Mouse (Mus musculus) right cerebral cortex, adult 2 months (tissue): ENCODE data around the gene Gm37240.
A peak's percentile ranks its signal among the peaks of the same experiment; 100 is the strongest.
"Not testable (repeated sequence)": the region's sequence is repeated elsewhere in the genome, so short reads cannot be mapped to it uniquely, and the experiment has no call there.

Source experiments
- DNase-seq, 2 experiments: peaks; one replicate each; pipeline ENCODE4 v3.0.0; 2021 to 2022; ENCODE audit warnings: low spot score in 2 of 2

Gm37240 gene

DNA sequence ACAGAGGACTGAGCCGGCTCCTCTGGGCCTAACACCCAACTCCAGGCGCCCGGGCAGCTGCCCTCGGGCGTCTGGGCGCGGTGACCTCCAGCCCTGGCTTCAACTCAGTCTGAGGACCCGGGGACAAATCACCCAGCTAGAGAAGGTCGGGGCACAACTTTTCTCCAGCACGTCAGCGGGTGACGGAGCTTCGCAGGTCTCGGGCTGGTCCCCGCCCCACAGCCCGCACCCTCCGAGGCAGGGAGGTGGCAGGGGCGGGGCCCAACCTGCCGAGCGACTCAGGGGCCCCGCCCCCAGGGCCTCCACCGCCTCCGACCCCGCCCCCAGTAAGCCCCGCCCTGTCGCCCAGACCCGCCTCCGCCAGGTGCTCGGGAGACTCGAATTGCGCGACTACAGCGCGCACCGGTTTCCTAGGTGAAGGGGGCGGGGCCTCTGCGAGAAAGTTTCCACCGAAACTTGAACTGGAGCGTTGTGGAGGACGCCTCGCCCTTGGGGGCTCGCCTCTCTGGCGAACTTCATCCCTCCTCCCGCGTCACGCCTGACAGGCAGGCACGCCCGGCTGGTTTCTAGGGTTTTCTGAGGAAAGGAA is at the start of gene Gm37240, which contains the start of gene Glt28d2:
Gene Gm37240, minus strand, starts transcription at position 280 of the 589 bp plus-strand sequence.
Gene Glt28d2, minus strand, starts transcription at position 278 of the 589 bp plus-strand sequence.
- peak; percentile 60 to 64 for DNase-seq

DNA sequence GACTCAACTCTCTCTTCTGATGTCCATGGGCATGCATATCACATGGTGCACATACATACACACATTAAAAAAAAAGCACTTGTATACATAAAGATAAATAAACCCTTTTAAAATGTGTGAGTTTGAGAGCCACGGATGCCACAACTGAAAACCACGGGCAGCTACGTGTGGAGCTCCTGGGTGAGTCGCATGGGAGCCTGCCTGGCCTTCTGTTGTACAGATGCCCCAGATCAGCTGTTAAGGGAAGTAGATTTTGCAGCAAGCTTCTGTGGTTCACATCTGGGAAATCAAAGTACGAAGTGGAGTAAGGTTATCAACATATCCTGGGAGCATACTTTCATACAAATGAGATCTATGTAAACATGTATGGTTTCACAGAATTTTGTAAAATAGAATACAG is 46.3 kb upstream of the Gm37240 start:
- no peak for DNase-seq

DNA sequence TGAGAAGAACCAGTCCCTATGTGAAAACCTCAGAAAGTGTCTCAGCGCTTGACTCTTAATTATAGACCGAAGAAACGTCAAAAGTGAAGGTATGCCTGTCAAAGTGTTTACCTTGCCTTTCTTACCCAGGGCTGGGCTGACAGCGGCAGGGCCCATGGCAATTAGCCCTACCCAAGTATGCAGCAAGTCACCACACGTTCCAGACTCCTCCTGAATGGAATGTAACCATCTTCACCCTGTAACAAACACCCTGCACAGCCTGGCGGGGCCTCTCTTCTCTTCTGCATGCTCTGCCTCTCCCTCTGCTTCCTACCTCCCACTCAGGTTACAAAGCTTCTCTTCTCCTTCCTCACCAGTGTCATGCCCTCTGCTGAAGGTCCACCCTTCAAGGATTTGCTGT is 44.5 kb upstream of the Gm37240 start:
- DNase-seq: no peak

DNA sequence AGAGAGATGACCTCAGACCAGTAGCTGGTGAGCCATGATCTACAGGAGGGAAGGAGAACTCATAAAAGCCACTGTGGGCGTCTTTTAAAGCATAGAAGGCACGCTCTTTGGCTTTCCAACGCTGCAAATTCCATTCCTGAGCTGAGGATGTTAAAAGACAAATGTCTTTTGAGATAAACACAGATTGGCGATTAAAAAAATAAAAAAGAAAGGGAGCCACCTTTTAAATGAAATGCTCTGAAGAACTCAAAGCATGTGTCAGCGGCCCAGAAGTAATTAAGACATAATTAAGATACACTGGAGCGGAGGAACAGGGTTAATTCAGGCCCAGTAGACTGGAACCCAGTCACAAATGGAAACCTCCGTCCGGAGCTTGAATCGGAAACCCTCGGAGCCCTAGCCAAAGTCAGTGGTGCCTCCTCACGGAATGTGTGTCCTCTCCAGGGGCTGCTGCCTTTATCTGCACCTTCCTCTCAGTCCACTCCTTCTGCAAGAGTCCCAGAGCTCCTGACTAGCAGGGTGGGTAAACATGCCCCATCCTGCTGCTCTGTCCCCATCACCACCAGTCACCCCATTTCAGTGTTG is 43.4 kb upstream of the Gm37240 start:
- no peak for DNase-seq

DNA sequence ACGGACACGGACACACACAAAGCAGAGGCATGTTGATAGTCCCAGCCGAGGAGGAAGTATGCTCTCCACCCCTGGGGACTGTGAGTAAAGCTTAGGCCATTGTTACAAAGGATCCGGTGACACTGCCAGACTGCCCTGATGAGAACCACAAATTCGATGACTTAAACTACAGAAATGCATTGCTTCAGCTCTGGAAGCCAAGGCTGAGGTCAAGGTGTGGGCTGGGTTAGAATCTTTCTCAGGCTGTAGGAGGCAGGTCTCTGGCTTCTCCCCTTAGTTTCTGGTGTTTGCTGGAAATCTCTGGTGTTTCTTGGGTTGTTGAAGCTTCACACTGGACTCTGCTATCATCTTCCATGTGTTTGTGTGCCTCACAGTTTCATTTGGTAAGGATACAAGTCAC is 42.4 kb upstream of the Gm37240 start:
- no peak for DNase-seq

DNA sequence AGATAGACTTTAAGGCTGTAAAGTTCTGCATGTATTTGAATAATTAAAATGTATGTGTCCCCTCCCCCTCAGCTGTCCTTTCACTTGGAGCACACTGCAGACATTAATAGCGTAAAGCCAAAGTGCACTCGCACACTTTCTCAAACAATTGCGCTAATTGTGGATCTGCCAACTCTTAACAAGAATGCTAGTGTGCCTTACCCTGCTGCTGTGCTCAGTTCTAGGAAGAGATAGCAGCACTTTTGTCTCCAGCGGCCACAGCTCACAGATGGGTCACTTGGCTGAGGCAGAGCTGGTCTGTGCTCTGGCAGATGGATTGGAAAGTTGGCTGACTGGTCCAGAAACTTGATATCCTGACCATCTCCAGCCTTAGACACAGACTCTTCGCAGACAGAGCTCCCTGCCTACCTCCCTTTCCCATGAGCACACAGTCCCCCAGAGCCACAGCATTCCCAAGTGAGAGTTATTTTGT is 40.9 kb upstream of the Gm37240 start:
- no peak for DNase-seq

DNA sequence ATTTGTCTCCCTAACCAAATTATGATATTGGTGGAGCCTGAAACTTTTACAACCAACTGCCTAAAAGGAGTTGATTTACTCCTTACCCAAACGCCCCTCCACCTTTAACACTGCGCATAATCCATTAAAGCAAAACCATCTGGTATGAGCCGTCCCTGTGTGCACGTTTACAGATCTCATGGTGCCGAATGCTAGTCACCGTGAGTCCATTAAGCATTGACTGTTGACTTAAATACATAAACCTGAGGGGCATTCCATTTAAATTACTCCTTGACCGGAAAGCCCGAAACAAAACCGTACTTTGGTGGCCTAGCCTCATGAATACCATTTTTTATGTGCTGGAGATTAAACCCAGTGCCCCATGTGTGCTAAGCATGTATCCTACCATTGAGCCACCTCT is 40.0 kb upstream of the Gm37240 start:
- no peak for DNase-seq

DNA sequence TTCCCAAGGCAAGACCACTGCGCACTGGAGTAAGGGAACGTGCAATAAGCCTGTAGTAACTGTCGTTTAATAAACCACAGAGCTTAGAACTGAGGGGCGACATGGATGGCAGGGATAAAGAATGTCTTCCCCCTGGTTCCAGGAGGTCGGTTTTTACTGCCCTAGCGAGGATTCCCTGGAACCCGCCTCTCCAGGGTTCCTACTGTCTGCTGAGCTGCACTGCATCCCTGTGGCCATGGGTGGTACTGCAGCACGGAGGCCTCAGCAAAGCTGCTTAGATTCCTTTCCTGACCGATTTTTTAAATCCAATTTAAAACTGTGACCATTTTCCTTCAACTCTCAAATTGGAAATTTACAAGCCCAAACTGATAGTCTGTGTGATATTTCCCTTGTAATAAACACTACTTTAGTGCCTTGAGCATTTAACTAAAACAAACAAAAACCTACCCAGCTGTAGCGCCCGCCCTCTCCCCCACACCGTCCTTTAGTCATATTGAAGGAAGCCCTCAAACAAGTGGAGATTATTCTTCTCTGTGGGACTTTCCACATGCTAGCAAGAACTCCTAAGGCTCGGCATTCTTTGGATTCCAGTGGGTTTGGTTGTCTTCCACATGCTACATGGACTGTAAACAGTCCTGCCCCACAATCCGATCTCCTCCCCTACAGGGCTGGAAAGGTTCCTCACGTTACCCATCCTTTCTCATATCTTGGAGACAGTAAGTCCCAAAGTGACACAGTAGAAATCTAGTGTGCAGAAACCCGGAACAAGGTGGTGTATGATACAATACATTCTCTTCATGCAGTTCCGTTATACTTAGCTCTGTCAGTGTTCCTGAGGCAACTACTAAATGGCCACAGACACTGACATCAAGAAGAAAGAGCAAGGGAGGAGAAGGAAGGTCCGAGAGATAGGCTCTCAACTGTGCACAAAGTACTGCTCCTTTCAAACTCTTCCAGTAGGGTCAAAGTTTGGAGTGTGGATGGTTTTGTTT is 36.9 kb upstream of the Gm37240 start:
- DNase-seq: peak; percentile 89 to 94

DNA sequence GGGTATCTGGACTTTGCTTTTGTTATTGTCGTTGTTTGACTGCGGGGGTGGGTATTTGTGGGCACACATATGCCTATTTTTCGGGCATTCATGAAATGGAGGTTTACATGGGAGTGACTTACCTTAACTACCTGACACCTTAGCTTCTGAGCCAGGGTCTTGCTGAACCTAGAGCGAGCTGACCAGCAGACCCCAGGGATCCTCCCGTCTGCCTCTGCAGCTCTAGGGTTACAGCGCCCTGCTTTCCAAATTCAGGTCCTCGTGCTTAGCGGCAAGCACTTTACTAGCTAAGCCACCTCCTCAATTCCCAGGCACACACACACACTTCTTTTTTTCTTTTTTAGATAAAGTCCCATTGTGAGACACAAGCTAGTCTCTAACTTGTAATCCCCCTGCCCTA is 36.0 kb upstream of the Gm37240 start:
- peak in 1 of 2 experiments; percentile 4 for DNase-seq

DNA sequence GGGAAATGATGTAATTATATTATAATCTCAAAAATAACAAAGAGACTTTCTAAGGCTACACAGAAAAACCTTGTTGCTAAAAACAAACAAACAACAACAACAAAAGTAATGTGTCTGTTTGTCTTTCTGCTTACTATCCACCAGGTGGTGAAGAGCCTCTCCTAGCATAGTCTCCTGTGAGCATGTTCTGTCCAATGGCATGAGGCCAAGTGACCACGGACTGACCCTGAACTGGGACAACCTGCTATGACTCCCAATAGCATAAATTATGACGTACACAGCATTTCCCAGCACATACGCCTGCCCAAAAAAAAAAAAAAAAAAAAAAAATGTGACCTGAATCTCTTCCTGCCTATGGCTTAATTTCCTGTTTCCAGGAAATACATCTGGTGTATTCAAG is 35.0 kb upstream of the Gm37240 start:
- DNase-seq: no peak

DNA sequence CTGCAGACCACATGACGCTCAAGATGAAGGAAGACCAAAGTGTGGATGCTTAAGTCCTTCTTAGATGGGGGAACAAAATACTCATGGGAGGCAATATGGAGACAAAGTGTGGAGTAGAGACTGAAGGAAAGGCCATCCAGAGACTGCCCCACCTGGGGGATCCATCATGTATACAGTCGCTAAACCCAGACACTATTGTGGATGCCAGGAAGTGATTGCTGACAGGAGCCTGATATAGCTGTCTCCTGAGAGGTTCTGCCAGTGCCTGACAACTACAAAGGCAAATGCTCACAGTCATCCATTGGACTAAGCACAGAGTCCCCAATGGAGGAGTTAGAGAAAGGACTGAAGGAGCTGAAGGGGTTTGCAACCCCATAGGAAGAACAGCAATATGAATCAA is 33.4 kb upstream of the Gm37240 start:
- not testable (repeated sequence) for DNase-seq

DNA sequence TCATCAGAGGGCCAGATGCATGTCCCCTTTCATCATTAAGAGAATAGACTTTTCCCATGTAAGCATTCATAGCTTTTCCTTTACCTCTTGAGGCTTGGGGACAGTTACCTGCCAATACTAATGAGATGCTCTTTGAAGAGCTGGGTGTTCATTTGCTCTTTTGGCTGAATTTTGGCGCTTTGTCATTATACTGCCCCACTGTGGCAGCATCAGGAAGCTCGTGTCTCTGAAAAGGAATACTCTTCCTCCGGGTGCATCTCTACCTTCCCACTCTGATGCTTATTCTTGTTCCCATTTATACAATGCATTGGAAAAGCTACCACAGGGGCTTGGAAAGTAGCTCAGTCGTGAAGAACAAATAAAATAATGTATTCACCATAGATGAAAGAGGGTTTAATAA is 30.3 kb upstream of the Gm37240 start:
- DNase-seq: peak; percentile 42 to 44

DNA sequence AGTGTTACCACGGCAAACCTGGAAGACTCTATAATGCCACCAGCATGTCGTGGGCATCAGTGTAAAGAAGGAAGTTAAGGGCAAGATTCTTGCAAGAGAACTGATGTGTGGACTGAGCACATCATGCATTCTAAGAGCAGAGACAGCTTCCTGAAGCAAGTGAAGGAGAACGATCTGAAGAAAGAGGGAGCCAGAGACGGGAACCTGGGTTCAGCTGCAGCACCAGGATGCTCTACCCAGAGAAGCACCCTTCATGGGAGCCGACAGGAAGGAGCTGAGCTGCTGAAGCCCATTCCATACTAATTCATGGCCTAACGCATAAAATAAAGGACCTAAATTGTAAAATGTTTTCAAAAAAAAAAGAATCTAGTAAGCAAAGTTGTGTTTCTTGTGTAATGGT is 27.5 kb upstream of the Gm37240 start:
- DNase-seq: no peak

DNA sequence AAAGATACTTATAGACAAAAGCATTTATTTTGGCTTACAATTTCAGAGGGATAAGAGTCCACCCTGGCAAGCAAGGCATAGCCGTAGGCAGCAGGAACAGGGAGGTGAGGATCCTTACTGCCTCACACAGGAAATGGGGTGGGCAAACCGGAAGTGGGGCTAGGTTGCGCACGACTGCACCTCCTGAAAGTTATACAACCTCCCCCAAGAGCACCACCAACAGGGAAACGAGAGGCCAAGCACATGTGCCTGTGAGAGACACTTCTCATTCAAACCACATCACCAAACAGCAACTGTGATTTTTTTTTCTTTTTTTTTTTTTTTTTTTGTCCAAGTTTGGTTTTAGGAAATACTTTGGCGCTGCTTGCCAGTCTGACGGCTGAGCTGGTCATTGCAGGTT is 19.8 kb upstream of the Gm37240 start:
- DNase-seq: no peak

DNA sequence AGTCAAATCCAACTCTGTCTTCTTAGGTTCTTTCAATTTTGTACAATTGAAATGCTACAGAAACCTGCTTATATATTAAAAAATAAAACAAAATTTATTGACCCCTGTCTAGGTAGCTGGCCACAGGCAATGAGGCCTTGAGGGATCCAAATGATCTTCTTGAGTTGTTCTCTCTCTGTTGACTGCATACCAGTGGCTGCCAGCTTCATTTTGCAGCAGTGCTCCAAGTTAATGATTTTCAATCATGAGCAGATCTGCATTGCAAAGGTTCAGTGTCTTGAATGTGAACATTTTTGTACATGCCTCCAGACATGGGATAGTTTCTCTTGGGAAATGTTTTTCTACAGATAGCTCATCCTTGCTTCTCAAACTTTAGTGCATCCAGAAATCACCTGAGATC is 17.1 kb upstream of the Gm37240 start:
- no peak for DNase-seq

DNA sequence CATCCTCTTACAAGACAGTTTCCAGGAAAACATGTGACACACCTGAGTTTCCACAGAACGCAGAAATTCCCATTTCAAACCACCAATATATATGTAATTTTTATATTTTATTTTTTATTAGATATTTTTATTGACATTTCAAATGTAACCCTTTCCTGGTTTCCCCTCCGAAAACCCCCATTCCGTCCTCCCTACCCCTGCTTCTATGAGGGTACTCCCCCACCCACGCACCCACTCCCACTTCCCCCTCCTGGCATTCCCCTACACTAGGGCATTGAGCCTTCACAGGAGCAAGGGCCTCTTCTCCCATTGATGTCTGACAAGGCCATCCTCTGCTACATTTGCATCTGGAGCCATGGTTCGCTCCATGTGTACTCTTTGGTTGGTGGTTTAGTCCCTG is 7.7 kb upstream of the Gm37240 start:
- DNase-seq: no peak

DNA sequence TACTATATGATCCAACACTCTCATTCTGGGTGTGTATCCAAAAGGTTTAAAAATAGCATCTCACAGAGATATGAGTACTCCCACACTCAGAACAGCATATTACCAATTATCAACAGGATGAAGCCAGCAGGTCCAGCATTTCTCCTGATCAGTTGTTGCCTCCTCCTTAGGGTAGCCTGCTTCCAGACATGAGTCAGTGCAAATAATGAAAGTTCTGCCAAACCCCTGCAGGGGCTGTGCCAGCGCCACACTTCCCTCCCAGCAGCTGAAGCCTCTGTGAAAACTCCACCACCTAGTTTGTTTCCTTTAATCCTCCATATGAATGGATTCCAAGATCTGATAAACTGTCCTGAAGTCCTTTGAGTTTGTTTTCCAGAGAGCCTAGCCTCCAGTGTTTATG is 4.3 kb upstream of the Gm37240 start:
- peak; percentile 12 to 14 for DNase-seq

DNA sequence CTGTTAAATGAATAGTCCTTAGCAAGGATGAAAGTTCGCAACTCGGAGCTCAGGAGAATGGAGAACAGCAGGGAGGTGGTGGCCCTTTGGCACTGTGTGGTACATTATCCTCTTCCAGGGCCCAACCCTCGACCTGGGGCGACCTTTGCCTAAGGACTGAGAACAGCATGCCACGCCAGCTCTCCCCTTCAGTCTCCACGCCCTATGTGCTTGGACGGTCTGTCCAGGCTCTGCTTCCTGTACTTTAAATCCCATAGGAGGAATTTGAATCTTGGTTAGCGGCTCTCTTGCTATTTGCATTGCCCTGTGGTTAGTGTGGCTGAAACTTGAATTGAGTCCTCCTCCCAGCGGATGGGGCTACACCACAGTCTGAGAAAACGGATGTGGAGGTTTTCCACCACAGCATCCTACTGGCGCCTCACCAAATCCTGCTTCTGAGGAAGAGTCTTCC is 928 bp upstream of the Gm37240 start:
- DNase-seq: peak; percentile 11 to 16

DNA sequence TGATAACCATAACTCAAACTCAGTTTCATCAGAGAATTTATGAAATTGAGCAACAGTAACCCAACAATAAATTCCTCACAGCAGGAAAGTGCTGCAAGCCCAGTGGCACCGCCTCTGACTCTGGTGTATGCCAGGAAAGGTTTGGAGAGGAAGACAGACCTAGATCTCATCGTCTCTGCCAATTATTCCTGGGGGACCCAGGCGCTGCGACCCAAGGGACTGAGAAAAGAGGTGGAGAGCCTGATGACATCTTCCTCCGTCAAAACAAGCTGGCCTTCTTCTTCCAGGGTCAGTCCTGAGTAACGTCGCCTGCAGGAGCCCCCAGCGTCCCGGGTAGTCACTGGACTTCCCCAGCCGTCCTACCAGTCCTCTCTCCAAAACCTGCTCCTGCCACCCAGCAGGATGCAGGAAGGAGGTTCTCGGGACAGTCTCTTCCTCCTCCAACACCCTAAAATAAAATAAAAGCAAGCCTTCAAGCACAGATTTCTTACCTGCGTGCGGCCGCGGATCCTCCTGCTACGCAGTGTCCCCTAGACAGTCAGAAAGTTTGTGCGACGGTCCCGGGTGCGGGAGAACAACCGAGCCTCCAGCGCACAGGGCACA is 581 bp downstream of the Gm37240 start:
- peak in 1 of 2 experiments; percentile 5 for DNase-seq

DNA sequence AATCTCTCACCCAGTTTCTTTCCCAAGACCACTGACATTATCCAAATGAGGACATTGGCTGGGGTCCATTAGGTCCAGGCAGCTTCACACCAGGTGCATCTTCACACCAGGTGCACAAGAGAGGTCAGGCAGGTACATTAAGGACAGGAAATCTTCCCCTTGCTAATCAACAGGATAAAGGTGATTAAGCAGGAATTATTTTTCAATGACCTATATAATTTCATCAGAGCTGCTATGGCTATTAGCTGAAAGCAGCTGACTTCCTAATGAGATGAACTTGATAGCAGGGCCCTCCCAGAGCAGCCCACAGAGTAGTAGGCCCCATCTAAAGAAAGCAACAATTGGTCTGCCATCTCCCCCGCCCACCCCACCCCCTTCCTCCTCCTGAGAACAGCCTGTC is 1.4 kb downstream of the Gm37240 start:
- no peak for DNase-seq

DNA sequence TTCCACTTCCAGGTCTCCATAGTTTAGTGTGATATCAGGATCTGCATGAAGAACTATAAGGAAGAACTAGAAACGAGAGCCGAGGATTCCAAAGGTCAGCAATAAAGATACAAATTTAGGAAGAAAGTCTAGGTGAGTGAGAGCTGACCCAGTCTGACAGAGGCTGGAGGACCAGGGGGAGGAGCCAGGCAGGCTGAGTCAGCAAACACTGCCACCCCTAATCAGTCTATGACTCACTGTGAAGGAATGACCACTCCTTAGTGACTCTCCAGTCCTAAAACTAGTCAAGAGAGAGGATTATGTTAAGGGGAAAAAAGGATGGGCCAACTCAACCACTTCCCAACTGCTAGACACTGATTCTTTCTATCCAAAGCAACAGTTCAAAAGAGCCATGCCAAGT is 6.6 kb downstream of the Gm37240 start:
- no peak for DNase-seq

DNA sequence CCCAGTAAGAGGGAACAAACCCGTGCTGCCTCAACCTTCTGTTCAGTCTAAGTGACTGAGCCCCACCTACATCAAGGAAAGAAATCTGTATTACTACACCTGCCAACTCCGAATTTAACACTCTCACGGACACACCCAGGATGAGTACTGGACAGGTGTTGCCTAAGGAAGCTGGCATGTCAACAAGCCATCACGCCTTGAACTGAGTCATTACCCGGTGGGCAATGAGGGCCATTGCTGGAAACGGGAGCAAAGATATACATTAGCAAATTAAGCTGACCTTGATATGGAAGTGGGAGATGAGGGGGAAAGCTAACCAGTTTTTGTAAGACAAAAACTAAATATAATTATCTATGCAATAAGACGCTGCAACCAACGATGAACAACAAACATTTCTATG is 7.2 kb downstream of the Gm37240 start:
- DNase-seq: no peak
